Mouse (Mus musculus): ENCODE measurements around the gene Sfta2. TPM values are rescaled to one million over a fixed set of nuclear protein-coding genes. Genes with fewer than 3 reads are reported as not detected.

The Sfta2 gene
- polyA plus RNA-seq (2012; rRNA removed), result 0.89 and 1.1 TPM in 2 replicates

- DNase-seq (ENCODE audit: low read depth), result no peak
Measured at GRCm38 (mm10) chr17:35601249-35601648, at the start of gene Sfta2. Gene Sfta2, plus strand, starts transcription at chr17:35601549.

GRCm38 (mm10) chr17:35551881-35552414, 49.4 kb upstream of the Sfta2 start, which contains the start of gene Cdsn:
Gene Cdsn, plus strand, starts transcription at chr17:35552128.
- no peak for DNase-seq (ENCODE audit: low read depth)

GRCm38 (mm10) chr17:35554321-35554720, 47.0 kb upstream of the Sfta2 start:
- no peak for DNase-seq (ENCODE audit: low read depth)

GRCm38 (mm10) chr17:35554761-35555397, 46.5 kb upstream of the Sfta2 start:
- no peak for DNase-seq (ENCODE audit: low read depth)

GRCm38 (mm10) chr17:35556186-35556765, 45.1 kb upstream of the Sfta2 start:
- DNase-seq (ENCODE audit: low read depth), result no peak

GRCm38 (mm10) chr17:35556812-35557211, 44.5 kb upstream of the Sfta2 start:
- no peak for DNase-seq (ENCODE audit: low read depth)

- DNase-seq (ENCODE audit: low read depth), result no peak
Measured at GRCm38 (mm10) chr17:35557351-35557750, 44.0 kb upstream of the Sfta2 start.

GRCm38 (mm10) chr17:35558216-35558615, 43.1 kb upstream of the Sfta2 start:
- no peak for DNase-seq (ENCODE audit: low read depth)

GRCm38 (mm10) chr17:35567150-35567549, 34.2 kb upstream of the Sfta2 start, which contains the start of gene 2300002M23Rik:
Gene 2300002M23Rik, plus strand, starts transcription at chr17:35567450.
- no peak for DNase-seq (ENCODE audit: low read depth)

GRCm38 (mm10) chr17:35567767-35568166, 33.6 kb upstream of the Sfta2 start:
- no peak for DNase-seq (ENCODE audit: low read depth)

GRCm38 (mm10) chr17:35569091-35569944, 32.0 kb upstream of the Sfta2 start:
- DNase-seq (ENCODE audit: low read depth), result no peak

GRCm38 (mm10) chr17:35570836-35571235, 30.5 kb upstream of the Sfta2 start:
- no peak for DNase-seq (ENCODE audit: low read depth)

- DNase-seq (ENCODE audit: low read depth), result no peak
Measured at GRCm38 (mm10) chr17:35571477-35571876, 29.9 kb upstream of the Sfta2 start.

- no peak for DNase-seq (ENCODE audit: low read depth)
Measured at GRCm38 (mm10) chr17:35578211-35578610, 23.1 kb upstream of the Sfta2 start.

- DNase-seq (ENCODE audit: low read depth), result no peak
Measured at GRCm38 (mm10) chr17:35582900-35583299, 18.4 kb upstream of the Sfta2 start.

GRCm38 (mm10) chr17:35584330-35584937, 16.9 kb upstream of the Sfta2 start:
- DNase-seq (ENCODE audit: low read depth), result no peak

- DNase-seq (ENCODE audit: low read depth), result no peak
Measured at GRCm38 (mm10) chr17:35587291-35587690, 14.1 kb upstream of the Sfta2 start.

GRCm38 (mm10) chr17:35588387-35588786, 13.0 kb upstream of the Sfta2 start:
- DNase-seq (ENCODE audit: low read depth), result no peak

- no peak for DNase-seq (ENCODE audit: low read depth)
Measured at GRCm38 (mm10) chr17:35590410-35591218, 10.7 kb upstream of the Sfta2 start.

GRCm38 (mm10) chr17:35591219-35591578, 10.2 kb upstream of the Sfta2 start:
- DNase-seq (ENCODE audit: low read depth), result no peak

- no peak for DNase-seq (ENCODE audit: low read depth)
Measured at GRCm38 (mm10) chr17:35591731-35592130, 9.6 kb upstream of the Sfta2 start.
